Mouse (Mus musculus): ENCODE measurements around the gene Tcp11l2.

- TF ChIP-seq CTCF (IDR thresholded peaks at IDR 0.05; ENCODE audit: low read depth) (no peak), EP300 (IDR thresholded peaks at IDR 0.05; ENCODE audit: low read depth) (no peak)
These were observed 27.1 kb upstream of the Tcp11l2 start for GRCm38 (mm10) chr10:84549146-84549919.

Data from liver, postnatal 0 days (tissue).